In genomic region chr8:54076791-54077270, GRCm38 (mm10) we compare ENCODE assay signal across 8 mouse cellular contexts. TPM values are rescaled to one million over a fixed set of nuclear protein-coding genes. Genes with fewer than 3 reads are reported as not detected.
A peak's percentile ranks its signal among the peaks of the same experiment; 100 is the strongest.
DNase-seq lines count a peak whose midpoint lies in the region; ATAC-seq lines count a peak whose summit lies in the region.

No protein-coding gene starts in this region.

- H3K9me3 ChIP-seq in forebrain, embryonic 12.5 days = no peaks in the 10 kb centered on the region
- no peaks in the 10 kb centered on the region for H3K9me3 ChIP-seq in hindbrain, embryonic 11.5 days (ENCODE audit: control insufficient read depth, low read length)

- no peak overlapping the region for H3K27ac ChIP-seq in brown adipose tissue, adult 24 weeks (replicated peaks; ENCODE audit: low read depth, low read length)
- H3K27ac ChIP-seq in forebrain, embryonic 12.5 days = peak overlapping the region; percentile 63
- H3K27ac ChIP-seq in hindbrain, embryonic 11.5 days (ENCODE audit: low read depth, low read length) = peak overlapping the region; percentile 62

- peak; percentile 71 for DNase-seq in WW6 (ENCODE audit: low read depth, low spot score)
- no peak for DNase-seq in hindbrain, embryonic 11.5 days (ENCODE audit: low spot score)
- DNase-seq in layer of hippocampus, postnatal 14 days (ENCODE audit: low spot score in 2 of 2) = peak; percentile 22 to 34
- DNase-seq in lung, postnatal 14 days = peak; percentile 56
- DNase-seq in ovary, postnatal 14 days (ENCODE audit: low spot score) = peak; percentile 23
- DNase-seq in T-cell, adult 2 months (ENCODE audit: low spot score) = no peak

- no peaks in the 10 kb centered on the region; the same call in 1 of the 2 replicates for H3K27me3 ChIP-seq in forebrain, embryonic 12.5 days
- no peaks in the 10 kb centered on the region for H3K27me3 ChIP-seq in hindbrain, embryonic 11.5 days (ENCODE audit: control insufficient read depth, insufficient read depth, low read length)

- H3K4me3 ChIP-seq in brown adipose tissue, adult 24 weeks (ENCODE audit: insufficient read depth, low read depth, low read length) = peak overlapping the region; percentile 63
- peak overlapping the region; percentile 75 for H3K4me3 ChIP-seq in forebrain, embryonic 12.5 days (replicated peaks)
- H3K4me3 ChIP-seq in hindbrain, embryonic 11.5 days (ENCODE audit: low read depth, low read length) = peak overlapping the region; percentile 61

- H3K4me2 ChIP-seq in forebrain, embryonic 12.5 days = peak overlapping the region; percentile 65
- H3K4me2 ChIP-seq in hindbrain, embryonic 11.5 days (replicated peaks; ENCODE audit: low read depth, low read length) = peak overlapping the region; percentile 81

- H3K4me1 ChIP-seq in brown adipose tissue, adult 24 weeks (ENCODE audit: control insufficient read depth, insufficient read depth, insufficient read length, low read length) = no peaks in the 10 kb centered on the region
- peaks cover 10% of the 10 kb centered on the region for H3K4me1 ChIP-seq in forebrain, embryonic 12.5 days
- H3K4me1 ChIP-seq in hindbrain, embryonic 11.5 days (replicated peaks; ENCODE audit: control insufficient read depth, insufficient read depth, low read length) = no peaks in the 10 kb centered on the region

- ATAC-seq in forebrain, embryonic 12.5 days (ENCODE audit: low FRiP score) = peak; percentile 92
- peak; percentile 94 for ATAC-seq in hindbrain, embryonic 11.5 days (ENCODE audit: low FRiP score)

- no peaks in the 10 kb centered on the region for H3K36me3 ChIP-seq in forebrain, embryonic 12.5 days (replicated peaks)
- no peaks in the 10 kb centered on the region for H3K36me3 ChIP-seq in hindbrain, embryonic 11.5 days (ENCODE audit: control insufficient read depth, insufficient read depth, low read length)

- H3K9ac ChIP-seq in forebrain, embryonic 12.5 days = peak overlapping the region; percentile 74
- peak overlapping the region; percentile 77 for H3K9ac ChIP-seq in hindbrain, embryonic 11.5 days (ENCODE audit: low read depth, low read length)

- under 1% methylated on average over 20 of the region's 28 CpGs for WGBS in forebrain, embryonic 12.5 days
- 3% methylated on average over 8 of the region's 28 CpGs for WGBS in hindbrain, embryonic 11.5 days

RNA-seq across cellular contexts. Expression of gene Vegfc, which starts 0.6 kb away (rescaled TPM):
- polyA plus RNA-seq in brown adipose tissue, adult 24 weeks (2012; ENCODE audit: insufficient read depth, insufficient read length, missing spikeins) = 1.4 and 1.5 TPM in 2 replicates
- 3.6 and 6.5 TPM in 2 replicates for polyA plus RNA-seq in forebrain, embryonic 12.5 days (2016; fragmentation: Nextera tagmentation; extraction: Ambion mirVana)
- 5.9 and 7.2 TPM in 2 replicates for polyA plus RNA-seq in hindbrain, embryonic 11.5 days (2014; fragmentation: Nextera tagmentation; extraction: Ambion mirVana)
- total RNA-seq in layer of hippocampus, postnatal 14 days (2021) = 1 to 10 TPM; 2.2 to 4.4 TPM

Comparison
In these comparisons a context has a peak if more than half of its experiments do, and no peak if none do; other contexts are left out.
1. DNase-seq: peak in WW6 (single experiment), layer of hippocampus, postnatal 14 days (2 of 2), lung, postnatal 14 days (single experiment) and ovary, postnatal 14 days (single experiment); none in hindbrain, embryonic 11.5 days (single experiment) and T-cell, adult 2 months (single experiment).
2. Peak in every context shown above with its lines, with median percentiles within 50 percentile points of each other: H3K4me3 ChIP-seq.